In genomic region chr7:107752031-107752520, GRCm38 (mm10) we compare ENCODE assay signal across 28 mouse cellular contexts. TPM values are rescaled to one million over a fixed set of nuclear protein-coding genes. Genes with fewer than 3 reads are reported as not detected.
DNase-seq lines count a peak whose midpoint lies in the region; ATAC-seq and TF ChIP-seq lines count a peak whose summit lies in the region.
"Had no signal": no experiment of that assay in that cellular context is flagged by ENCODE, and none has a peak within 500 bp of the region (broad histone marks: within the 10 kb centered on the region; RNA-seq: fewer than 3 reads in every experiment).

No protein-coding gene starts in this region.

- in situ Hi-C loops in ES-E14 (cut with MboI; ENCODE audit: low sequenced_read_pairs in 2 of 2, unreplicated experiment in 2 of 2), result no loop called here

- no peaks in the 10 kb centered on the region for H3K36me3 ChIP-seq in midbrain, embryonic 14.5 days (ENCODE audit: control insufficient read depth, insufficient read depth, low read length)
- no peaks in the 10 kb centered on the region for H3K36me3 ChIP-seq in midbrain, embryonic 15.5 days (replicated peaks)
- H3K36me3 ChIP-seq in ES-E14 (ENCODE audit: control insufficient read depth, insufficient read depth, low read length, poor library complexity, severe bottlenecking), result no peaks in the 10 kb centered on the region
- H3K36me3 ChIP-seq: embryonic facial prominence, embryonic 15.5 days; forebrain, embryonic 15.5 days; hindbrain, embryonic 10.5 days had no signal

- no peak overlapping the region for H3K9ac ChIP-seq in midbrain, embryonic 14.5 days (replicated peaks; ENCODE audit: low read length)
- H3K9ac ChIP-seq in midbrain, embryonic 15.5 days, result no peak overlapping the region
- no peak overlapping the region for H3K9ac ChIP-seq in ES-E14 (ENCODE audit: insufficient read depth, low read depth, low read length, poor library complexity, severe bottlenecking)
- H3K9ac ChIP-seq: embryonic facial prominence, embryonic 15.5 days; forebrain, embryonic 15.5 days; hindbrain, embryonic 14.5 days had no signal

- H3K27me3 ChIP-seq in midbrain, embryonic 14.5 days (ENCODE audit: control insufficient read depth, insufficient read depth, low read length), result no peaks in the 10 kb centered on the region
- no peaks in the 10 kb centered on the region for H3K27me3 ChIP-seq in midbrain, embryonic 15.5 days (replicated peaks)
- H3K27me3 ChIP-seq: embryonic facial prominence, embryonic 15.5 days; forebrain, embryonic 15.5 days had no signal

- 79% methylated on average over 10 of the region's 10 CpGs for WGBS in midbrain, embryonic 14.5 days
- WGBS in midbrain, embryonic 15.5 days, result 74% methylated on average over 10 of the region's 10 CpGs

- peak; percentile 16 for DNase-seq in kidney, postnatal 10 days
- no peak for DNase-seq in kidney, adult 11 months
- DNase-seq in midbrain, embryonic 14.5 days, result peak; percentile 17
- DNase-seq in ES-E14 (ENCODE audit: low read depth, low spot score) (no peak), R1 (ENCODE audit: low read depth, low spot score) (peak; percentile 50)
- no peak for DNase-seq in natural killer cell, adult 2 months (ENCODE audit: low spot score in 2 of 2)
- no peak for DNase-seq in retina, embryonic 14.5 days (ENCODE audit: low spot score)
- DNase-seq: adrenal gland, adult 8-10 months; adrenal gland, postnatal 36 days; cerebellum, adult 11 months; cerebellum, adult 8-10 months; cerebellum, postnatal 14 days; embryo, embryonic 11 days; heart, adult 2 months had no signal

- no peak for ATAC-seq in midbrain, embryonic 14.5 days (ENCODE audit: low FRiP score, low TSS enrichment)
- no peak for ATAC-seq in midbrain, embryonic 15.5 days (replicated peaks)
- ATAC-seq: forebrain, embryonic 15.5 days had no signal

- H3K27ac ChIP-seq in midbrain, embryonic 14.5 days (replicated peaks; ENCODE audit: low read depth, low read length), result no peak overlapping the region
- no peak overlapping the region for H3K27ac ChIP-seq in midbrain, embryonic 15.5 days
- H3K27ac ChIP-seq in ES-E14 (ENCODE audit: insufficient read depth, low read depth, low read length, poor library complexity, severe bottlenecking), result no peak overlapping the region
- H3K27ac ChIP-seq: embryonic facial prominence, embryonic 15.5 days; forebrain, embryonic 15.5 days; heart, adult 2 months; hindbrain, embryonic 10.5 days; hindbrain, embryonic 14.5 days had no signal

- no peak overlapping the region for H3K4me2 ChIP-seq in midbrain, embryonic 14.5 days (ENCODE audit: low read length)
- H3K4me2 ChIP-seq in midbrain, embryonic 15.5 days, result no peak overlapping the region
- H3K4me2 ChIP-seq: embryonic facial prominence, embryonic 15.5 days; forebrain, embryonic 15.5 days; heart, embryonic 11.5 days; hindbrain, embryonic 14.5 days had no signal

- no peaks in the 10 kb centered on the region for H3K9me3 ChIP-seq in midbrain, embryonic 14.5 days (ENCODE audit: control insufficient read depth, low read length)
- no peaks in the 10 kb centered on the region for H3K9me3 ChIP-seq in midbrain, embryonic 15.5 days
- H3K9me3 ChIP-seq in ES-E14 (ENCODE audit: control insufficient read depth, insufficient read depth, low read depth, low read length), result no peaks in the 10 kb centered on the region
- H3K9me3 ChIP-seq: embryonic facial prominence, embryonic 15.5 days; forebrain, embryonic 15.5 days; hindbrain, embryonic 10.5 days had no signal

- no peaks in the 10 kb centered on the region for H3K4me1 ChIP-seq in midbrain, embryonic 14.5 days (ENCODE audit: control insufficient read depth, insufficient read depth, low read length)
- H3K4me1 ChIP-seq in midbrain, embryonic 15.5 days, result no peaks in the 10 kb centered on the region
- H3K4me1 ChIP-seq in ES-E14 (ENCODE audit: control insufficient read depth in 2 of 2, insufficient read depth in 2 of 2, low read length in 2 of 2, poor library complexity in 1 of 2), result peaks cover 0 to 10% of the 10 kb centered on the region in 2 experiments; a peak in 2 of 4 replicates
- H3K4me1 ChIP-seq: embryonic facial prominence, embryonic 15.5 days; forebrain, embryonic 15.5 days; hindbrain, embryonic 10.5 days had no signal

- no peak overlapping the region for H3K4me3 ChIP-seq in midbrain, embryonic 14.5 days (replicated peaks; ENCODE audit: low read depth, low read length)
- no peak overlapping the region for H3K4me3 ChIP-seq in midbrain, embryonic 15.5 days
- H3K4me3 ChIP-seq in ES-E14 (ENCODE audit: insufficient read depth in 1 of 2, low read depth in 1 of 2, low read length in 2 of 2, poor library complexity in 1 of 2, severe bottlenecking in 1 of 2), result no peak overlapping the region
- H3K4me3 ChIP-seq: embryonic facial prominence, embryonic 15.5 days; forebrain, embryonic 15.5 days; heart, adult 2 months; hindbrain, embryonic 10.5 days had no signal

TF ChIP-seq in ES-E14, 5 proteins besides CTCF, POLR2A, EP300 and RAD21:
- TF ChIP-seq ZNF384 (IDR thresholded peaks at IDR 0.05; ENCODE audit: low read depth, low read length) (no peak), ZC3H11A (IDR thresholded peaks at IDR 0.05; ENCODE audit: borderline replicate concordance, low read depth, low read length) (no peak), MAFK (IDR thresholded peaks at IDR 0.05; ENCODE audit: insufficient read depth, low read depth, low read length) (peak; percentile 61; the same call in 1 of the 2 replicates), HCFC1 (IDR thresholded peaks at IDR 0.05; ENCODE audit: borderline replicate concordance, insufficient read depth, low read length) (no peak), CHD2 (IDR thresholded peaks at IDR 0.05; ENCODE audit: low read depth, low read length) (no peak)

RNA-seq across cellular contexts. Expression of gene Cyb5r2, which starts 5.8 kb away (rescaled TPM):
- not detected in 2 replicates for polyA plus RNA-seq in midbrain, embryonic 14.5 days (2014; fragmentation: Nextera tagmentation; extraction: Ambion mirVana)
- 0.19 TPM in 2 replicates for polyA plus RNA-seq in midbrain, embryonic 15.5 days (2015; fragmentation: Nextera tagmentation; extraction: Ambion mirVana)
- total RNA-seq in ES-E14 (2012; rRNA removed), result 0.62 and 0.85 TPM in 2 replicates
- total RNA-seq: adrenal gland, adult 8-10 months; adrenal gland, postnatal 36 days; common myeloid progenitor, adult 5-6 weeks; heart, adult 2 months; heart, postnatal 25 days; MEL had no signal
- polyA plus RNA-seq: forebrain, embryonic 15.5 days had no signal

RNA-seq across cellular contexts. Expression of gene Ovch2, which starts 48.9 kb away (rescaled TPM):
- polyA plus RNA-seq in midbrain, embryonic 14.5 days (2014; fragmentation: Nextera tagmentation; extraction: Ambion mirVana), result not detected in 2 replicates
- polyA plus RNA-seq in midbrain, embryonic 15.5 days (2015; fragmentation: Nextera tagmentation; extraction: Ambion mirVana), result not detected in 2 replicates
- not detected in 2 replicates for total RNA-seq in ES-E14 (2012; rRNA removed)
- total RNA-seq: adrenal gland, adult 8-10 months; adrenal gland, postnatal 36 days; common myeloid progenitor, adult 5-6 weeks; gastrocnemius, adult 8-10 months; gastrocnemius, postnatal 4 days; heart, adult 2 months; heart, postnatal 25 days; MEL had no signal
- polyA plus RNA-seq: embryonic facial prominence, embryonic 11.5 days; embryonic facial prominence, embryonic 15.5 days; forebrain, embryonic 11.5 days; forebrain, embryonic 15.5 days; heart, adult 2 months; heart, embryonic 11.5 days; heart, embryonic 16.5 days; hindbrain, embryonic 10.5 days; hindbrain, embryonic 14.5 days had no signal

RNA-seq across cellular contexts. Expression of gene Olfr467, which starts 60.0 kb away (rescaled TPM):
- polyA plus RNA-seq in midbrain, embryonic 14.5 days (2014; fragmentation: Nextera tagmentation; extraction: Ambion mirVana), result not detected in 2 replicates
- not detected in 2 replicates for polyA plus RNA-seq in midbrain, embryonic 15.5 days (2015; fragmentation: Nextera tagmentation; extraction: Ambion mirVana)
- not detected in 2 replicates for total RNA-seq in ES-E14 (2012; rRNA removed)
- total RNA-seq: adrenal gland, adult 8-10 months; adrenal gland, postnatal 36 days; common myeloid progenitor, adult 5-6 weeks; gastrocnemius, adult 8-10 months; gastrocnemius, postnatal 4 days; heart, adult 2 months; heart, postnatal 25 days; MEL had no signal
- polyA plus RNA-seq: embryonic facial prominence, embryonic 11.5 days; embryonic facial prominence, embryonic 15.5 days; forebrain, embryonic 11.5 days; forebrain, embryonic 15.5 days; heart, adult 2 months; heart, embryonic 11.5 days; heart, embryonic 16.5 days; hindbrain, embryonic 10.5 days; hindbrain, embryonic 14.5 days had no signal

Comparison
In these comparisons a context has a peak if more than half of its experiments do, and no peak if none do; other contexts are left out.
1. DNase-seq: peak in kidney, postnatal 10 days (single experiment), midbrain, embryonic 14.5 days (single experiment) and R1 (single experiment); none in kidney, adult 11 months (single experiment), ES-E14 (single experiment), natural killer cell, adult 2 months (0 of 2) and retina, embryonic 14.5 days (single experiment).